Mouse (Mus musculus) G1E (cell line): Measurements from ENCODE around the gene Lzts2.

Source experiments
- CTCF ChIP-seq: IDR thresholded peaks from 2 replicates; pipeline ENCODE4 v1.5.1; 2012; ENCODE audit warnings: low read depth, low read length, inconsistent platforms, mixed read lengths
- TAL1 ChIP-seq: conservative IDR thresholded peaks from 2 replicates; pipeline ENCODE4 v1.6.1; 2012; ENCODE audit warnings: low read depth, low read length, inconsistent platforms, mixed read lengths

- TF ChIP-seq CTCF = no peak
- TF ChIP-seq TAL1 = no peak; the same call in 1 of the 2 replicates
Observed at GRCm38 (mm10) chr19:45054892-45055690, 40.9 kb downstream of the Lzts2 start.
